Mouse (Mus musculus): ENCODE measurements around the gene Tgfbr3.

Tgfbr3 gene

DNA sequence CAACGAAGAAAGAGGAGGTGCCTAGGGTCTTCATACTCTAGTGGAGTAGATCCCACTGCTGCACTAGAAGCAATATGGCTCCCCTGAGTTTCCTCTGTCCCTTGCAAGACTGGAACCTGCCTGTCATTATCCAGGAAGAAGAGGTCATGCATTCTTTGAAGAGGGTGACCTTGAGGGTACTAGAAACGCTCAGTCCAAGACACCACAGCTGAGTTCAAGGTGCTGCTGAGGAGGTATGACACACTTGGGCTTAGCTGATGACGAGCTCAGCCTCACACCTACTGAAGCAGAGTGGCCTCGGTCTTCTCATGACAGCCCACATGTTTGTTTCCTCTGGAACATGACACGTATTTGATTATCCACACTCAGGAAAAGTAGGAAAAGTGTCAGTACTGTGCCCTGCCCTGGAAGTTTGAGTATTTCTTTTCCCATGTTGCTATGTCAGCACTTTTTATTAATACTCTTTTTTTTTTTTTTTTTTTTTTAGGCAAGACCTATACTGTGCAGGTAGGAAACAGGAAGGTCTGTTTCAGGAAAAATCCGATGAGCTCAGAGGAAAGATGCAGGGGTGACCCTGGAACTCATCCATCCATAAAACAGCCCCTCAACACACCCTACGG is 176.7 kb downstream of the Tgfbr3 start:
- in situ Hi-C loops (cut with MboI, MseI), result no loop called here

DNA sequence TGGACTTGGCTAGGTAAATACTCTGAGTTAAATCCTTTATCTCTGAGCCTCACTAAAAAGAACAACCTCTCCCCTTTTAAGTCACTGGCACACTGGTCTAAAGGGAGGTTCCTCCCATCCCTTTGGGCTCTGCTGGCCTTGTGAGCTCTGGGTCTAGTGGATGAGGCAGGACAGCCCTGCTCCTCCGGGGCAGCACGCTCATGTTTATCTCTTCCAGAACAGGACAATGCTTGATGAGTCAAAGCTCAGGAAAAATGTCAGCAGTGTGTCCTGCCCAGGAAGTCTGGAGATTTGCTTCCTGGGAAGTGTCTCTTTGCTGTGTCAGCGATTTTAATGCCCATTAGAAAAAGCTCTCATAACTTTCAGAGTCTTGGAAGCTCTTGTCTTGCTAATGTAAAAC is 177.6 kb downstream of the Tgfbr3 start:
- in situ Hi-C loops (cut with MboI, MseI), result no loop called here

DNA sequence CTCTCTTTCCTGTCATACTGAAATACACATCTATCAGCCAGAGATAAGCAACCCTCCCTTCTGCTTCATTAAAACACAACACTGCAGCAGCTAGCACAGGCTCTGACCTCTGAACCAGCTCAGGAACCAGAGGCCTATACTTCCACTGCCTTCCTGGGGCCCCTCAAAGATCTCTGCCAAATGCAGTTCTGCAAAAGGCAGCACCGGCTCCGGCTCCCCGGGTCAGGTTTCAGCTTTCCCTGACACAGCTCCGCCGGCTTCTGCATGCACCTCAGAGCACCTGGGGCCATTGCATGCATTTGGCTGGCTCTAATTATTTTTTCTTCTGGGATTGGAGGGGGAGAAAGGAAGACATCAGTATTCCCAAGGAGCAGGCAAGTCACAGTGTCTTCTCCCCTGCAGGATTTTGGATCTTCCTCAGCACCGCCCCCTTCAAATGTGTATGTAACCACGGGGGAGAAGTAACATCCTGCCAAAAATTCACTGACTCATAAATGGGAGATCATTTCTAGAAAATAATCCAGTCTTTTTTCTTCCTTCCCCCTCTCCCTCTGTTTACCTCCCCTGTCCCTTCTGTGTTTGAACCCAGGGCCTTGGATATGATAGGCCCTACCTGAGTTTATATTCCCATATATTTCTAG is 178.4 kb downstream of the Tgfbr3 start:
- in situ Hi-C loops (cut with MboI, MseI), result no loop called here

DNA sequence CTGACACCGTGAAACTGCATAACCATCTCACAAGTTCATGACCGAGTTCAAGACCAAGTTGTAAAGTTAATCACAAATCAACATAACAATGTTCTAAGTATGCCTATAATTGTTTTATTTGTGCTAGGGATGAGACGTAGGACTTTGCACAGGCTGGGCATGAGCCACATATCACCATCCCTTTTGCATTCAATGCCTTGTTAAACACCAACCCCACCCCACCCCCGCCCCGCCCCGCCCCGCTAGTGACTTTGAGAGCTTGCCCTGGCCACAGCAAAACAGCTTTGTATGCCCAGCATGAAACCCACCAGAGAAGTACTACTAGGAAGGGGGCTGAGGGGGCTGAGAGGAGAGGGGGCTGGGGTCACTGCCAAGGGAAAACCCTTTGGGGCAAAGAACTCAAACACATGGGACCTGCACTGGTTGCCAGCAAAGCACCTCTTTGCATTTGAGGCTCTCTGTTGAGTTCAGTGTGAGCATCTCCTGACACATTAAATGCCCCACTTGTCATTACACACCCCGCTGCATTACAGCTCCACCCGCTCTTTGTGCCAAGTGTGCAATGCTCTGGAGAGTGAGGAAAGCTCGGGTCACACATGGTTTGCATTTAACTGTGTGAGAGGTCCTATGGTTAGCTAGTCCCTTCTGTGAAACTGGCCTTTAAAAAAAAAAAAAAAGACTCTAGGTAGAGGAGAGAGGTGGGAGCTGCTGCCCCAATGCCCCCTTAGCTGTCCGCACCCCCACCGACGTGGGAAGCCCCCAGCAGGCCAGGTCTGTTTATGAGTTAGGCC is 179.1 kb downstream of the Tgfbr3 start:
- in situ Hi-C loops (cut with MboI, MseI), result no loop called here

DNA sequence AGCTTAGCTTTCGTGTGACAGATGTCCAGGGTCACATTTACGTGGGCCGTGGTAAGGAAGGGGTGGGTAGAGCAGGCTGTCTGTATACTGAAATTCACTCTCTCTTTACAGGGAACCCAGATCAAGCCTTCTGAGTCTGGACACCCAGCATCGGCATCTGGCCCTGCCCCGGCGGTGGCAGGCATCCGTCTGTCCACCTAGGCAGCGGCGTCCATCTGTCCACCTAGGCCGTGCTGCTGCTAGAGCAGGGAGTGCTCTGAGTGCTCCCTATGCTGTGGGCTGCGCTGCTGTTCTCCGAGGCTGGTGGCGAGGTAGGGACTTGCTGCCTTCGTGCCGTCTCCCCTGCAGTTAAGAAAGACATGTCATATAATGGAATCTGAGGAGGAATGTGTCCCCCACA is 180.0 kb downstream of the Tgfbr3 start:
- in situ Hi-C loops (cut with MboI, MseI), result no loop called here

DNA sequence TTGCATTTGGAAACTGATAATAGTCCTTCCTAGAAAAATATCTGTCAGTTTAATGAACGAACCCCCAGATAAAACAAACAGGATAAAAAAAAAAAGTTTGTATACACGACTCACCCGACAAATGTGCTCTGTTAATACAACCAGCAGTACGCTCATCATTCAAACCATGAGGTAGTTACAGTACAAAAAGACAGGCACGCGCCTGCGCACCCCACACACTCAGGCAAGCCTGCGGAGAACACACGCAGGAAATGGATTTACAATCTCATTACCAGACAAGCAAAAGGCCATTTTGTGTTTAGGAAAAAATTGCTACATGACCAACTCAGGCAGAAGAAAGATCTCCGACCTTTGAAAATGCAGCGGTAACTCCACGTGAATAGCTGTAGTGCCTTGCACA is 182.6 kb downstream of the Tgfbr3 start:
- in situ Hi-C loops (cut with MboI, MseI), result no loop called here

DNA sequence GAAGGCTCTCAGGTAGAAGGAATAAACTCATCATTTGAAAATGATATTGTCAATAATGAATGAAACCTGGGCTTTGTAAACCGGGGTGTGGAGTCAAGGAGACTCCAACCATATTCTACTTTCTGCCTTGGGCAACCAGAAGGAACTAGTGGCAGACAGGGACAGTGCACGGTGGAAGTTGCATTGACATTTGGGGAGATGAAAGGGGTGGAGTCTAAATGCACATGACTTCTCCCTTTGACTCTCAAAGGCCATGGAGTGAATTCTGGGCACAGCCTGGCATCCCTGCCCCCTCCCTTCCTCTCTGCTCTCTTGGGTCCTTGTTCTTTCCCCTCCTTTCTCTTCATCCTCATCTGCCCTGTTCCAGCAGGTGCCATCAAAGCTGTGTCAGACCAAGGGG is 183.3 kb downstream of the Tgfbr3 start:
- in situ Hi-C loops (cut with MboI, MseI), result no loop called here

DNA sequence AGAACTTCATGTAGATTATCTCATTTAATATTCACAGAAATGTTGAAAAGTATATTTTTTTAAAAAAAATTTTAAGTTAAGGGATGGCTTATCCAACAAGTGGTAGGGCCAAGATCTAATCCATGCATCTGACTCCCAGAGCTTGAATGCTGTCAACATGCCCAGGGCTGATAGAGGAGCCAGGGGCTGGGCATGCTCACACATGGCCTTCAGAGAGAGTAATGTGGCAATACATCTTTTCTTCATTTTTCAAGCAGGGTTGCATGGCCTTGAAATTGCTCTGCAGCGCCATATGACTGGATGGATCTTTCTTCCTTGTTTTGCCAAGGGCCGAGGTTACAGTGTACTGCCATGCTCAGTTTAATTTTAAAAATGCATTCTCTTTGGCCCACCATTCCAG is 185.8 kb downstream of the Tgfbr3 start:
- in situ Hi-C loops (cut with MboI, MseI), result no loop called here

DNA sequence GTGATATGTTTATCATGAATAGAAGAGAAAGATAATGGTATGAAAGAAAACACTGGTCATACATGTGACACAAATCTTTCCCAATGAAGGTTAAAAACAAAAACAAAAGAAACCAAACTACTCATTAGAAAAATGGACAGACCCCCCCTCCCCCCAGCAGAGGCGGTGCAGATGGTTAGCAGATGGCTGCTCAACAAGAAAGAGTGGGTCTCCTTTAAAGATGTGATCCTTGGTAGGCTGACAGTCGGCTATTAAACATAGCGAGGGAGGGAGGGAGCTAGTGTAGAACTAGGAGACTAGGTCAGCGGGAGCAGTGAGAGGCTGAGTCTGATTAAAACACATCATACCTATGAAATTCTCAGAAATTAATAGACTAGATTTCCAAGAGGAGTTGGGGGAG is 186.5 kb downstream of the Tgfbr3 start:
- in situ Hi-C loops (cut with MboI, MseI), result no loop called here

DNA sequence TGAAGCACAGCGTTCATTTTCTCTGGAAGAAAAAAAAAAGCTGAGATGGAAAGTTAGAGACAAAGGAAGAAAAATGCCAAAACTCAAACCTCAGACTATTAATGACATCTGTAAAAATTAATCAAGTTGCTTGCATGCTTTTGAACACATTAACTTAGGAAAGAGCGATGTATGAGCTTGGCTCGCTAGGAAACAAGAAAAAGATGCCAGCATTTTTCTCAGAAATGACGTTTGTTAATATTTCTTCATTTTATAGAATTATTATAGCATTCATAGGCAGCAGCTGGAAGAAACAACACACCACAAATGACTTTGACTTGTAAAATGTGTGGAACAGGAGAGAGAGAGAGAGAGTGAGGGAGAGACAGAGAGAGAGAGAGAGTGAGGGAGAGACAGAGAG is 187.7 kb downstream of the Tgfbr3 start:
- in situ Hi-C loops (cut with MboI, MseI), result no loop called here

DNA sequence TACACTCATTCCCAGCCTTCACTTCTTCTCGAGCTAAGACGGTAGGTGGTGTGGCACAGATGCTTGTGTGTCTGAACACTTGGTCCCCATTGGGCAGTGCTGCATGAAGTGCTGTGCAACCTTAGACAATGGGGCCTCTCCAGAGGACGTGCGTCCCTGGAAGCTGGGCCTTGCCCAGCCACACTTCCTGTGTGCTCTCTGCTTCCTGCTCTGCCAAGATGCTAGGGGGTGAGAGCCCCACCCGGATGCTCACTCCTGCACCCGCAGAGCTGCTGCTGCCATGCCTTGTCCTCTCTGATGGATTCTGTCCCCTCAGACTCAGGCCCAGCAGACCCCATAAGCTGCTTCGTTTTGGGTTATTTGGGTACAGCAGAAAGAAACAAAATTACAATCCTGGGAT is 188.3 kb downstream of the Tgfbr3 start:
- in situ Hi-C loops (cut with MboI, MseI), result no loop called here

DNA sequence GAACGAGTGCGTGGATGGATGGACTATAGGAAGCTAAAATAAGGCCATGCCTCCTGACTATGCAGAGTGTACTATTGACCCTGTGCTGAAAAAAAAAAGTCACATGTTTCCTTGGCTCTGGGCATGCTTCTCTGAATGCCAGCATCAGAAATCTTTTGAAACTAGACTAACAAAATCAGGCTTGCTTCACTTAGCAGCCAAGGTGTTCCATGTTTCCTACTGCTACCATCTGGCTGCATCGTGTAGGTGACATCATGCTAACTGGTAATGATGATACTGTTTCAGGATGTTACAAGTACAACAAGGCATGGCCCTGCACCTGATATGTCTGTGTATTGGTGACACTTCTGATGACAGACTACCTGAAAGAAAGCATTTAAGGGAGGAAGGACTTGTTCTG is 189.8 kb downstream of the Tgfbr3 start:
- in situ Hi-C loops (cut with MboI, MseI), result no loop called here

DNA sequence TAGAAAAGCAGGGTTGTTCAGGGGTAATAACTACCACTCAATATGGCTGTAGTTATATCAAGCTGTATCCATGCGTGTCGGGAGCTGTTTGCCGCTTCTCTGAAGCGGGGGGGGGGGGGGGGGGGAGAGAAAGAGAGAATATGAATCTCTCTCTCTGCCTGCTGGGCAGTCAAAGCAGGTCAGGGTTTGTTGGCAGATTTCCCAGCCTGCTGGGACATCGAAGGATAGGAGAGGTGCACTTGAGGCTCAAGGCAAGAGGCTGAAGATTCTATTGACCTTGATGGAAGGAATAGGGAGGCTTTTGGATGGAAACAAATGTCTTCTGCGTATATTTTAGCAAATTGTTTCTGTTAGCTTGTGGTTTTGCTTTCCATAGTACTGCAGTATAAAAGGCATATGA is 190.4 kb downstream of the Tgfbr3 start:
- in situ Hi-C loops (cut with MboI, MseI), result no loop called here

DNA sequence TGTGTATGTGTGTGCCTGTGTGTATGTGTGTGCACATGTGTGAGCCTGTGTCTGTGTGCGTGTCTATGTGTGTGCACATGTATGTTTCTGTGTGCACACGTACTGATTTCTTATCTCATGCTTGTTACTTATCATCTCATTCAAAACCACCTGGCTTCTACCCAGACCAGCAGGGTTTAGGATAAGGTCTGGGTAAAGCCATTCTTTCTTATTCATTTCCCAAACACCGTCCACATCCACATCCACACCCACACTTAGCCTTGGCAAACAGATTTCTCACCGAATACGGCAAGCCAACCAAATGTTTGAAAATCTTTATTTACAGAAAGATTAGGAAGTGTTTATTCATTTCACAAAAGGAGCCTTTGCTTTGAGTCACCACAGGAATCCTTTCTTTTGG is 191.4 kb downstream of the Tgfbr3 start:
- in situ Hi-C loops (cut with MboI, MseI), result no loop called here

DNA sequence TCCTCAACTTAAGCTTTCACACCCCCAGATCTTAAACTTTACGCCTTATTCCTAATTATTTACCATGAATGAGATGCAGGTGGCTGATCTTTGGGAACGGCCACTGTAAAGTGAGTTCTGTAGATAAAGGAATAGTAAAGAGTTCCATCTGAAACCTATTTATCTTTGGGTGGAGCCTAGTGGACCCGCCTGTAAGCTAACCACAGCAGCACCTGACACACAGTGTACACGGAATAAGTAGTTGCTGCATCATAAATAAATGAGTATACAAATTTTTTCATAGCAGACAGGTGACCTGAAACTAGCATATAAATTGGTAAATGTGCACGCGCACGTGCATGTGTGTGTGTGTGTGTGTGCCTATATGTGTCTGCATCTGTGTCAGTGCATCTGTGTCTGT is 192.1 kb downstream of the Tgfbr3 start:
- in situ Hi-C loops (cut with MboI, MseI), result no loop called here

DNA sequence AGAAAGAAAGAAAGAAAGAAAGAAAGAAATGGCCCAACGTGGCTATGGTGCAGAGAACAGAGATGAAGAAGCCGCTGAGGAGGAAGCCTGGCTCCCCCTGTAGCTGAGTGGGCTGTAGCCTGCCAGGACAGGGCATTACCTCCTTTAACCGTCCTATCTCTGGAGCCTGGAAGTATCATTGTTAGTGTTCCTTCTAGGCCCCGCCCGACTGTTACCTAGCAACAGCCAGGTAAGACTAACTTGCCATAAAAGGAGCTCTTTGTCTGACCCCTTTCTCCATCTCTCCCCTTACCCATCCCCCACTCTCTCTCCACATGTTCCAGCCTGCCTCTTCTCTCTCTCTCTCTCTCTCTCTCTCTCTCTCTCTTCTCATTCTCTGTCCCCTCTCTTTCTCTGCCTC is 195.2 kb downstream of the Tgfbr3 start:
- in situ Hi-C loops (cut with MboI, MseI), result no loop called here

DNA sequence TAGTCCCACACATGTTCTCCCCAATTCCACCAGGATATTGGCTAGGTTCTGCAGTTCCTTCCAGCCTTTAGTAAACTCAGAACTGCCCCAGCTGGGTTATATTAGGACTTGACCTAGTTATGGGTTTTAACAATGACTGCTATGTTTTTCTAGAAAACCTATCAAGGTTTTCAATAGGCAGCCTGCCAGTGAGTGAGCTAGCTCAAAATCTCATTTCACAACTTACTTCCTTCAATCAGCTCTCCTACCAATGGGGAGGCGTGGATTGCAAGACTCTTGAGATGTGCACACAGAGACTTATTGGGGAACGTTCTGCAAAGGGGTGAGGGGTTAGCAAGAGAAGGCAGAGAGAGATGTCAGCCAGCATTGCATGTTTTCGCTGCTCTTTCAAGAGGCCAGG is 196.2 kb downstream of the Tgfbr3 start:
- in situ Hi-C loops (cut with MboI, MseI), result no loop called here

DNA sequence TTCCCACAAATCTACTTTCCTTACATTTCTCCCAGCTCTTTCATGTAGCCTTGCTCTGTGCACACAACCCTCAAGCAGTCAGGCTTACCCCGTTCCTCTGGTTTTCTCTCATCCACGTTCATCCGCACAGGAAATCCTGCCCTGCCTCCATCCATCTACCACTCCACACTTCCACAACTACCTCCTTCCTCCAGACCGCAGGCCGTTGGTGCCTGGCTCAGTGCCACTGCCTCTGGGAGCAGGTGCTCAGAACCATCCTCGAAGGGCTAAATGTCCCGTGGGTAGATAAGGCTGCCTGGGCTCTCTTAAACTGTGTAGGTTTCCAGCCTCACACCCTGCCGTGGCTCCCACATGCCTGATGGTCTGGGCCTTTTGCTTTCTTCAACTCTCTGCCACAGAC is 197.3 kb downstream of the Tgfbr3 start:
- in situ Hi-C loops (cut with MboI, MseI), result no loop called here

DNA sequence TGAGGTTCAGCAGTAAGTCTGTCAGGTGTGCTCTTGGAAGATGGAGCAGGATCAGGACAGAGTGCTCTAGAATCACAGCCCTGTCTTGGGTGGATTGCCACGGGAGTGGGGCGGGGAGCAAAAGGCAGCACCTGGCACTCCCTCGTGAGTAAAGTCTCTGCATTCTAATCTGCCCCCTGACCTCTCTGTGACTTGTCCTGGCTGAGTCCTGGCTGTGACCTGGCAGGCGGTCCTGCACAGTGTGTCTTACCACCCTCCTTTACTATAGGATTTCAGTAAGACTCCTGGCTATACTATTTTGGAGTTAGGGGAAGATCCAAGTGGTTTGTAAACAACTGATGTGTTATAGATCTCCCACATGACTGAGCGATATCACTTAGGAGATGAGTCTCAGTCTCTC is 199.5 kb downstream of the Tgfbr3 start:
- in situ Hi-C loops (cut with MboI, MseI), result no loop called here

DNA sequence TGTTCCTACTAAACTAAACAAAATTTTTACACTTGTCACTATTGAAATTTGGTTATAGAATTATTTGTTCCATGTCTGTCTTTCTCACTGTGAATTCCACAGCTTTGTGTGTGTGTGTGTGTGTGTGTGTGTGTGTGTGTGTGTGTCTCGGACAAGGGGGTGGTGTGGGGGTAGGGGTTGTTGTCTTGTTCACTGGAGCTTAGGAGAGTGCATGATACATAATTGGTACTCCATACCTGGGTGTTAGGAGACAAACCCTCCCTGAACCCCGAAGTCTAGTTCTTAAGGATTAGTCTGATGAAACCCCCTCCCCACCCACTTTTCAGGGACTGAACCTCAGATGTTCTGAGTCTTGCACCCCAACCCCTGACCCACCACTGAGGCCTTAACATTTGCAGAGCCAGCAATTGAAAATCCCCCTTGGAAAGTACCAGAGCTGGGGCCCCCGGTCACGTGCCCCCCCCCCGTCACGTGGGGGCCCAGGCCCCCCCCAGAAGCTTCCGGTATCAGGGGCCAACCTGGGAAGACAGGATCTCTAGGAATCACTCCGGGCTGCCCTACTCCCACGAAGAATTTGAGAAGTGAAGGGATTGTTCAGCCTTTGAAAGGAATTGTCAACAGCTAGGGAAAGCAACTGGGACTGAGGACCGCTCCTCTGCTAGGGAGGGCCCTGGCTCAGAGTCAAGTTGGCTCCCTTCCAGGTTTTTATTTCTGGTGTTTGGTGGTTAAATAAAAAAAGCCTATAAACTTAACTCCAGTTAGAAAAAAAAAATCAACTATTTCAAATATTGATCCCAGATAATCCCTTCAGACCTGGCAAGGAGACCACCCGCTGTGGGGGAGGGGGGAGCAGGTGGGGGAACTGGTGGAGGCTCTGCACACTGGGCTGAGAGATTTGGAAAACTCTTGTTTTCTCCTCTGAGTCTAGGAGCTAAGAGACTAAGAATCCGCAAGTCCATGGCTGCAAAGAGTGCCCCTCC is 201.3 kb downstream of the Tgfbr3 start:
- in situ Hi-C loops (cut with MboI, MseI), result no loop called here

DNA sequence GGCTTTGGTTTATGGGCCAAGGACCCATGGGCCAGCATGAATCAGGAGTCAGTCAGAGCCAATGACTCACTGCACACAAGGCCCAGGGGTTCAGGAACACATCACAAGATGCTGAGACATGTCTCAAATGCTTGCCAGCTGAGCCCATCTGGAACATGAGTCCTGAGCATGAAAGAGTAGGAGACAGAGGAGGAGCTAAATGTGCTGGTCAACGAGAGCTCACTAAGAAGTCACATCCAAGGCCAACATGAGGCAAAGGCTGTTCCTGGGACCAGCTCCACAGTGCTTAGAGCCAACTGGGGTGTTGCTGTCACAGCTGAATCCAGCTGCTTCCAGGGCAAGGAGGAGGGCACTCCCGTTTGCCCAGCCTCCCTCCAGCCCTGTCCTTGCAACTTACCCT is 202.1 kb downstream of the Tgfbr3 start:
- in situ Hi-C loops (cut with MboI, MseI), result no loop called here

DNA sequence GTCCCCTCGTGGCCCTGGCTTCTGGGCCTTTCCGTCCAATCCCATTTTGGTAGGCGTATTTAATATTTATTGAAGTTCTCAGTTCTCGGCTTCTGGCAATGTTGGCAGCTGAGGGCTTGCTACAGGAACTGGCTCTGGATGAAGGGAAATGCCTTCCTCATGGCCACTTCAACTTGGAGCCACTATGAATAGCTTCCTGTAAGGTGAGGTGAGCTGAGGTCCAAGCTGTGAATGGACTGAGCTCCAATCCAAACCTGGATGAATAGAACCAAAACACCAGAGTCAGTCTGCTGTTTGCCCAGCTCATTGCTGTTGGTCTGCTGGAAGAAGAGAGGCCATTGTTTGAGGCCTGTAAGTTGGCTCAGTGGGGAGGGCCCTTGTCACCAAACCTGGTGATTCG is 203.3 kb downstream of the Tgfbr3 start:
- in situ Hi-C loops (cut with MboI, MseI), result no loop called here

Data from T-helper 2 cell (primary cell).